Mouse (Mus musculus) left cerebral cortex, adult 2 months (tissue): ENCODE data around the gene BC034090. TPM values are rescaled to one million over a fixed set of nuclear protein-coding genes. Genes with fewer than 3 reads are reported as not detected.

Experiments used
- DNase-seq, 2 experiments: peaks; one replicate each; pipeline ENCODE4 v3.0.0; 2021 to 2022; ENCODE audit warnings: low spot score in 2 of 2, mixed read lengths in 1 of 2; ENCODE audit errors: extremely low spot score in 1 of 2
- H3K27ac ChIP-seq: fragments of 200-600 bp; 2 replicates; pipeline ENCODE4 v1.8.1; 2022
- H3K4me3 ChIP-seq: fragments of 200-600 bp; 2 replicates; pipeline ENCODE4 v1.8.1; 2022
- CTCF ChIP-seq: fragments of 200-600 bp; IDR thresholded peaks from 2 replicates; pipeline ENCODE4 v1.8.1; 2022; ENCODE audit warnings: antibody characterized with exemption, mild to moderate bottlenecking, moderate library complexity
- intact Hi-C: fragments of 180-260 bp; cut with DNase I; formaldehyde crosslinking; loops from one replicate; pipeline ENCODE4 v1.15.1; 2025
- total RNA-seq, 2 experiments: library from RNA; stranded (reverse); gene quantifications; 2 replicates each; pipeline ENCODE4 v1.2.3; 2021

Gene BC034090
- total RNA-seq, 2 experiments from 2014 or later = 9.9 to 14.7 TPM

DNA sequence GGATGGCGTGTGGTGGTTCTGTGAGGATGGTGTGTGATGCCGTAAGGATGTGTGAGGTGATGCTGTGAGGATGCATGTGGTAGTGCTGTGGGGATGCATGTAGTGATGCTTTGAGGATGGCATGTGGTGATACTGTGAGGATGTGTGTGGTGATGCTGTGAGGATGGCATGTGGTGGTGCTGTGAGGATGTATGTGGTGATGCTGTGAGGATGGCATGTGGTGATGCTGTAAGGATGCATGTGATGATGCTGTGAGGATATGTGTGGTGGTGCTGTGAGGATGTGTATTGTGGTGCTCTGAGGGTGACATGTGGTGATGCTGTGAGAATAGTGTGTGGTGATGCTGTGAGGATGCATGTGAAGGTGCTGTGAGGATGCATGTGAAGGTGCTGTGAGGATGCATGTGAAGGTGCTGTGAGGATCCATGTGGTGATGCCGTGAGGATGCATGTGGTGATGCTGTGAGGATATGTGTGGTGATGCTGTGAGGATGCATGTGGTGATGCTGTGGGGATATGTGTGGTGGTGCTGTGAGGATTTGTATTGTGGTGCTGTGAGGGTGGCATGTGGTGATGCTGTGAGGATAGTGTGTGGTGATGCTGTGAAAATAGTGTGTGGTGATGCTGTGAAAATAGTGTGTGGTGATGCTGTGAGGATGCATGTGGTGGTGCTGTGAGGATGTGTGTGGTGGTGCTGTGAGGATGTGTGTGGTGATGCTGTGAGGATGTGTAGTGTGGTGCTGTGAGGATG lies 71.2 kb downstream of the BC034090 start:
- H3K27ac ChIP-seq = no peak overlapping the region
- H3K4me3 ChIP-seq = no peak overlapping the region
- no peak for TF ChIP-seq CTCF
- no peak for DNase-seq
- intact Hi-C loops = no loop called here

DNA sequence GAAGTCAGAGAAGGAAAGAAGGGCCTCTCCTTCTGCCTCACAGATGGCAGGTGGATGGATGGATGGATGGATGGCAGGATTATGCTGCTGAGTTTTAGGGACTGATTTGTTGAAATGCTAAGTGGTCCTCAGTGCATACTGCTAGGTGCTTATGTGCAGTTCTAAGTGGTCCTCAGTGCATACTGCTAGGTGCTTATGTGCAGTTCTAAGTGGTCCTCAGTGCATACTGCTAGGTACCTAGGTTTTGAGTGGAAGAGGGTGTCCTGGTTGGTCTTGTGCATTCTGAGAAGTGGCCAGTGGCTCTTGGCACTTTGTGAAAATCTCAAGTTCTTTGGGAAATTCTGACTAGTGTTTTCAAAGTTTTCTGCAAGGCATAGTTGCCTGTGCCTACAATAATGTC lies 74.3 kb downstream of the BC034090 start:
- Histone ChIP-seq H3K4me3 (no peak overlapping the region), H3K27ac (no peak overlapping the region)
- DNase-seq = no peak
- intact Hi-C loops = loop anchor here (10.0 kb wide), 1 partner anchor 115 kb away; no protein-coding TSS in a partner anchor
- no peak for TF ChIP-seq CTCF

DNA sequence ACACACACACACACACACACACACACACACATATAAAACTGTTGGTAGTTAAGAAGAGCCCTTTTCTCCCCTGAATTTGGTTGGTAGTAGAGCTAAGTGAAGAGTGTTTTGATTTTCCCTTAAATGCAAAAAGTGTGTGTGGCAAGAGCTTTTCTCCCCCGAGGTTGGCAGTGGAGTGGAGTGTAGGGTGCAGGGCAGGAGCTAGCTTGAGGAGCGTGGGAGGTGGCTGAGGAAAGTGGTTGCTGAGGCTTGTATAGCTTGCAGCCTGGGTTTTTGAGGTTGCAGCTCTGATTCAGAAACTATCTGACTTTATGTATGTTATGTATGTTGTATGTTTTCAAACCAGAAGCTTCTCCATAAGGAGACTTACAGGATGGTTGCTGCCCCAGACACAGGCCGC lies 76.8 kb downstream of the BC034090 start:
- no peak for TF ChIP-seq CTCF
- intact Hi-C loops = loop anchor here (10.0 kb wide), 1 partner anchor 117 kb away; no protein-coding TSS in a partner anchor
- Histone ChIP-seq H3K4me3 (no peak overlapping the region), H3K27ac (no peak overlapping the region; the same call in 1 of the 2 replicates)
- DNase-seq = no peak

Other genes with a start within 250 kb of the BC034090 start
- 10 to 100 TPM; 60.4 to 75.1 TPM for gene Ier5, start 144.8 kb downstream of the BC034090 start, total RNA-seq
- gene Mr1, start 97.6 kb downstream of the BC034090 start, total RNA-seq = 1 to 10 TPM; 2.1 to 3.1 TPM
- gene Stx6, start 85.7 kb downstream of the BC034090 start, total RNA-seq = 100 to 1,000 TPM; 114 to 120 TPM
- 10 to 100 TPM; 86.1 to 89.4 TPM for gene Xpr1, start 173.0 kb upstream of the BC034090 start, total RNA-seq